8 mouse cellular contexts compared by ENCODE assay signal in genomic region chr15:79547289-79547820, GRCm38 (mm10). TPM values are rescaled to one million over a fixed set of nuclear protein-coding genes. Genes with fewer than 3 reads are reported as not detected.
DNase-seq lines count a peak whose midpoint lies in the region; ATAC-seq and TF ChIP-seq lines count a peak whose summit lies in the region.

No protein-coding gene starts in this region.

- peak overlapping the region; percentile 92 for H3K27ac ChIP-seq in spleen, adult 2 months (ENCODE audit: insufficient read depth, low read length)
- H3K27ac ChIP-seq in limb, embryonic 12.5 days, result peak overlapping the region; percentile 97
- H3K27ac ChIP-seq in stomach, embryonic 14.5 days (ENCODE audit: low read length), result peak overlapping the region; percentile 97

- no peak for TF ChIP-seq CTCF in spleen, adult 2 months (IDR thresholded peaks at IDR 0.05; ENCODE audit: extremely low read depth, insufficient read depth, insufficient read length, insufficient replicate concordance)

- WGBS in spleen, adult 2 months, result 91% methylated on average over 17 of the region's 17 CpGs
- WGBS in limb, embryonic 12.5 days, result 79% methylated on average over 17 of the region's 17 CpGs
- 76% methylated on average over 17 of the region's 17 CpGs for WGBS in stomach, embryonic 14.5 days

- H3K4me1 ChIP-seq in spleen, adult 2 months (ENCODE audit: control insufficient read depth, insufficient read depth, insufficient read length), result peaks cover 3% of the 10 kb centered on the region
- H3K4me1 ChIP-seq in limb, embryonic 12.5 days (replicated peaks), result peaks cover 13% of the 10 kb centered on the region
- H3K4me1 ChIP-seq in stomach, embryonic 14.5 days (ENCODE audit: control insufficient read depth, insufficient read depth, low read length), result peaks cover 16% of the 10 kb centered on the region

- no peaks in the 10 kb centered on the region for H3K27me3 ChIP-seq in spleen, adult 2 months (ENCODE audit: control insufficient read depth, insufficient read depth, low read length)
- H3K27me3 ChIP-seq in limb, embryonic 12.5 days, result no peaks in the 10 kb centered on the region; the same call in 1 of the 2 replicates
- no peaks in the 10 kb centered on the region for H3K27me3 ChIP-seq in stomach, embryonic 14.5 days (ENCODE audit: control insufficient read depth, insufficient read depth, low read length)

- H3K4me3 ChIP-seq in spleen, adult 2 months (ENCODE audit: extremely low read depth, insufficient read depth, insufficient read length), result peak overlapping the region; percentile 62; the same call in 1 of the 2 replicates
- peak overlapping the region; percentile 85 for H3K4me3 ChIP-seq in limb, embryonic 12.5 days (replicated peaks)
- H3K4me3 ChIP-seq in stomach, embryonic 14.5 days (ENCODE audit: low read depth, low read length), result peak overlapping the region; percentile 95

- TF ChIP-seq POLR2A in spleen, adult 2 months (IDR thresholded peaks at IDR 0.05; ENCODE audit: low read depth, low read length), result no peak

- H3K9me3 ChIP-seq in limb, embryonic 12.5 days, result no peaks in the 10 kb centered on the region
- H3K9me3 ChIP-seq in stomach, embryonic 14.5 days (ENCODE audit: control insufficient read depth, low read depth, low read length), result no peaks in the 10 kb centered on the region

- peaks cover 8% of the 10 kb centered on the region for H3K36me3 ChIP-seq in spleen, adult 2 months (ENCODE audit: control insufficient read depth, insufficient read depth, low read length)
- H3K36me3 ChIP-seq in limb, embryonic 12.5 days, result peaks cover 21% of the 10 kb centered on the region
- H3K36me3 ChIP-seq in stomach, embryonic 14.5 days (ENCODE audit: control insufficient read depth, insufficient read depth, low read length), result peaks cover 20% of the 10 kb centered on the region

- peak overlapping the region; percentile 78 for H3K4me2 ChIP-seq in limb, embryonic 12.5 days
- peak overlapping the region; percentile 62 for H3K4me2 ChIP-seq in stomach, embryonic 14.5 days (replicated peaks; ENCODE audit: low read depth, low read length)

- 0 out of 2 replicates have a peak, but pooled peaks have one; percentile 4 for ATAC-seq in limb, embryonic 12.5 days (ENCODE audit: insufficient number of reproducible peaks, insufficient read depth, low FRiP score, low TSS enrichment, low read depth)
- ATAC-seq in stomach, embryonic 14.5 days (ENCODE audit: insufficient number of reproducible peaks, insufficient read depth, low FRiP score, low read depth), result no peak

- peak; percentile 37 for DNase-seq in adrenal gland, postnatal 25 days
- no peak for DNase-seq in adrenal gland, postnatal 4 days (ENCODE audit: low spot score in 2 of 2)
- no peak for DNase-seq in spleen, adult 2 months (ENCODE audit: low read depth in 1 of 2, low spot score in 2 of 2)
- DNase-seq in spleen, postnatal 10 days (ENCODE audit: low spot score in 2 of 2), result no peak
- no peak for DNase-seq in cerebellum, adult 9-11 months
- DNase-seq in urinary bladder, postnatal 36 days (ENCODE audit: low spot score in 2 of 2), result no peak

- peak overlapping the region; percentile 98 for H3K9ac ChIP-seq in limb, embryonic 12.5 days (replicated peaks)
- H3K9ac ChIP-seq in stomach, embryonic 14.5 days (replicated peaks; ENCODE audit: low read depth, low read length), result peak overlapping the region; percentile 43

RNA-seq across cellular contexts. Expression of gene Ddx17, which starts 0.8 kb away (rescaled TPM):
- total RNA-seq in adrenal gland, postnatal 25 days (2021), result 331 and 385 TPM in 2 replicates
- 100 to 1,000 TPM; 457 to 487 TPM for total RNA-seq in adrenal gland, postnatal 4 days (2021)
- 158 and 200 TPM in 2 replicates for polyA plus RNA-seq in spleen, adult 2 months (2012; rRNA removed)
- 67.4 and 68.6 TPM in 2 replicates for polyA plus RNA-seq in limb, embryonic 12.5 days (2016; fragmentation: Nextera tagmentation; extraction: Ambion mirVana)
- polyA plus RNA-seq in stomach, embryonic 14.5 days (2014; fragmentation: Nextera tagmentation; extraction: Ambion mirVana), result 106 and 113 TPM in 2 replicates

RNA-seq across cellular contexts. Expression of gene Kdelr3, which starts 31.1 kb away (rescaled TPM):
- 2.7 and 3.3 TPM in 2 replicates for total RNA-seq in adrenal gland, postnatal 25 days (2021)
- 10 to 100 TPM; 13.0 to 13.2 TPM for total RNA-seq in adrenal gland, postnatal 4 days (2021)
- polyA plus RNA-seq in spleen, adult 2 months (2012; rRNA removed), result 1.8 and 2.3 TPM in 2 replicates
- 35.9 and 42.8 TPM in 2 replicates for polyA plus RNA-seq in limb, embryonic 12.5 days (2016; fragmentation: Nextera tagmentation; extraction: Ambion mirVana)
- 82.3 and 83.9 TPM in 2 replicates for polyA plus RNA-seq in stomach, embryonic 14.5 days (2014; fragmentation: Nextera tagmentation; extraction: Ambion mirVana)

RNA-seq across cellular contexts. Expression of gene Kcnj4, which starts 42.3 kb away (rescaled TPM):
- total RNA-seq in adrenal gland, postnatal 25 days (2021), result 0.27 and 0.57 TPM in 2 replicates
- under 1 TPM; 0.22 to 0.28 TPM for total RNA-seq in adrenal gland, postnatal 4 days (2021)
- polyA plus RNA-seq in spleen, adult 2 months (2012; rRNA removed), result not detected in 2 replicates
- not detected in 2 replicates for polyA plus RNA-seq in limb, embryonic 12.5 days (2016; fragmentation: Nextera tagmentation; extraction: Ambion mirVana)
- polyA plus RNA-seq in stomach, embryonic 14.5 days (2014; fragmentation: Nextera tagmentation; extraction: Ambion mirVana), result not detected in 2 replicates

RNA-seq across cellular contexts. Expression of gene Dmc1, which starts 57.6 kb away (rescaled TPM):
- 2.5 and 3.5 TPM in 2 replicates for total RNA-seq in adrenal gland, postnatal 25 days (2021)
- total RNA-seq in adrenal gland, postnatal 4 days (2021), result 1 to 10 TPM; 5.1 to 5.7 TPM
- 0.07 and 0.13 TPM in 2 replicates for polyA plus RNA-seq in spleen, adult 2 months (2012; rRNA removed)
- polyA plus RNA-seq in limb, embryonic 12.5 days (2016; fragmentation: Nextera tagmentation; extraction: Ambion mirVana), result 2.0 and 2.1 TPM in 2 replicates
- 2.8 and 3.8 TPM in 2 replicates for polyA plus RNA-seq in stomach, embryonic 14.5 days (2014; fragmentation: Nextera tagmentation; extraction: Ambion mirVana)

Comparison
In these comparisons a context has a peak if more than half of its experiments do, and no peak if none do; other contexts are left out.
1. RNA of gene Kdelr3, which starts 31.1 kb away (polyA plus RNA-seq): 82.3 to 83.9 TPM in stomach, embryonic 14.5 days and 35.9 to 42.8 TPM in limb, embryonic 12.5 days; 1.8 to 2.3 TPM in spleen, adult 2 months; every median in the first group is over 10 times any median in the second.
2. Peak in every context shown above with its lines, with median percentiles within 50 percentile points of each other: H3K27ac ChIP-seq and H3K4me3 ChIP-seq.